Mouse (Mus musculus): Measurements from ENCODE around the gene Msantd2. TPM values are rescaled to one million over a fixed set of nuclear protein-coding genes. Genes with fewer than 3 reads are reported as not detected.

The Msantd2 gene
- 24.4 and 28.9 TPM in 2 replicates for polyA plus RNA-seq (2015; fragmentation: Nextera tagmentation; extraction: Ambion mirVana)

- Histone ChIP-seq H3K9me3 (ENCODE audit: control insufficient read depth, low read length) (no peaks in the 10 kb centered on the region), H3K4me1 (ENCODE audit: control insufficient read depth, insufficient read depth, low read depth, low read length) (peaks cover 17% of the 10 kb centered on the region), H3K27ac (ENCODE audit: low read depth, low read length) (peak within 1 kb of the TSS; percentile 100), H3K36me3 (ENCODE audit: control insufficient read depth, insufficient read depth, low read length) (no peaks in the 10 kb centered on the region), H3K9ac (ENCODE audit: low read depth, low read length) (peak within 1 kb of the TSS; percentile 97), H3K27me3 (replicated peaks; ENCODE audit: control insufficient read depth, insufficient read depth, low read length) (no peaks in the 10 kb centered on the region), H3K4me2 (ENCODE audit: low read length) (peak within 1 kb of the TSS; percentile 96), H3K4me3 (ENCODE audit: low read length) (peak within 1 kb of the TSS; percentile 97)
- peak; percentile 98 for ATAC-seq
- 0% methylated on average over 38 of the region's 44 CpGs for WGBS
Observed at GRCm38 (mm10) chr9:37488611-37489396, at the start of gene Msantd2. Gene Msantd2, plus strand, starts transcription at chr9:37489319.

GRCm38 (mm10) chr9:37452401-37452800, 36.7 kb upstream of the Msantd2 start:
- Histone ChIP-seq H3K4me2 (ENCODE audit: low read length) (no peak overlapping the region), H3K9me3 (ENCODE audit: control insufficient read depth, low read length) (no peaks in the 10 kb centered on the region), H3K4me1 (ENCODE audit: control insufficient read depth, insufficient read depth, low read depth, low read length) (peaks cover 11% of the 10 kb centered on the region), H3K36me3 (ENCODE audit: control insufficient read depth, insufficient read depth, low read length) (no peaks in the 10 kb centered on the region), H3K9ac (ENCODE audit: low read depth, low read length) (no peak overlapping the region), H3K27me3 (replicated peaks; ENCODE audit: control insufficient read depth, insufficient read depth, low read length) (peaks cover 6% of the 10 kb centered on the region), H3K27ac (ENCODE audit: low read depth, low read length) (no peak overlapping the region), H3K4me3 (ENCODE audit: low read length) (no peak overlapping the region)
- WGBS = 4% methylated on average over 5 of the region's 5 CpGs
- ATAC-seq = no peak

- WGBS = 29% methylated on average over 4 of the region's 4 CpGs
- Histone ChIP-seq H3K9ac (ENCODE audit: low read depth, low read length) (no peak overlapping the region), H3K36me3 (ENCODE audit: control insufficient read depth, insufficient read depth, low read length) (no peaks in the 10 kb centered on the region), H3K27ac (ENCODE audit: low read depth, low read length) (no peak overlapping the region), H3K9me3 (ENCODE audit: control insufficient read depth, low read length) (no peaks in the 10 kb centered on the region), H3K27me3 (replicated peaks; ENCODE audit: control insufficient read depth, insufficient read depth, low read length) (peaks cover 3% of the 10 kb centered on the region; the same call in 1 of the 2 replicates), H3K4me2 (ENCODE audit: low read length) (no peak overlapping the region), H3K4me1 (ENCODE audit: control insufficient read depth, insufficient read depth, low read depth, low read length) (peaks cover 11% of the 10 kb centered on the region), H3K4me3 (ENCODE audit: low read length) (no peak overlapping the region)
- ATAC-seq = no peak
Observed at GRCm38 (mm10) chr9:37453328-37453727, 35.8 kb upstream of the Msantd2 start.

DNA sequence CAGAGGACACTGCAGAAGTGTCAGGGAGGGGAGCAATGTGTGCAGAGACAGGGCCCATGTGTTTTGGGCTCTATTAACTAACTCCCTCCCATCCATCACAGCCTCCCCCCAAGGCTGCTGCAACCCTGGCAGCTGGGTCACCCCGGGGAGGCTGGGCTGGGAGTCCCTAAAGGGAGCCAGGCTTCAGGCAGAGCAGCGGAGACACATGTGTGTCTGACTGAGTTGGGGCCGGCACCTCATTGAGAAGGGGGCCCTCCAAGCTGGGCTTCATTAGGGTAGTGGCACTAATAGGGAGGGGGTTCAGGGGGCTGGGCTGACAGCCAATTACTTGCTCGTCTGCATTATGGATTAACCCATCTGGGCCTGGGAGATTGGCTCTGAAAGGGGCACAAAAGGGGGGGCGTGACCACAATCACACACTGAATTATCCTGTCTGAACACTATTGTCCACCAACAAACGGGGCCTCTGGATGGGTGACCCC, 35.1 kb upstream of the Msantd2 start:
- Histone ChIP-seq H3K9me3 (ENCODE audit: control insufficient read depth, low read length) (no peaks in the 10 kb centered on the region), H3K9ac (ENCODE audit: low read depth, low read length) (no peak overlapping the region), H3K4me1 (ENCODE audit: control insufficient read depth, insufficient read depth, low read depth, low read length) (peaks cover 11% of the 10 kb centered on the region), H3K27ac (ENCODE audit: low read depth, low read length) (no peak overlapping the region), H3K4me2 (ENCODE audit: low read length) (no peak overlapping the region), H3K4me3 (ENCODE audit: low read length) (no peak overlapping the region), H3K27me3 (replicated peaks; ENCODE audit: control insufficient read depth, insufficient read depth, low read length) (0 out of 2 replicates have a peak, but pooled peaks cover under 1% of the 10 kb centered on the region), H3K36me3 (ENCODE audit: control insufficient read depth, insufficient read depth, low read length) (no peaks in the 10 kb centered on the region)
- 11% methylated on average over 6 of the region's 6 CpGs for WGBS
- ATAC-seq = no peak

GRCm38 (mm10) chr9:37454991-37455390, 34.1 kb upstream of the Msantd2 start:
- no peaks in the 10 kb centered on the region for H3K36me3 ChIP-seq (ENCODE audit: control insufficient read depth, insufficient read depth, low read length)
- H3K9ac ChIP-seq (ENCODE audit: low read depth, low read length) = no peak overlapping the region
- peaks cover 17% of the 10 kb centered on the region for H3K4me1 ChIP-seq (ENCODE audit: control insufficient read depth, insufficient read depth, low read depth, low read length)
- ATAC-seq = no peak
- 8% methylated on average over 3 of the region's 3 CpGs for WGBS
- no peak overlapping the region for H3K4me2 ChIP-seq (ENCODE audit: low read length)
- H3K27me3 ChIP-seq (replicated peaks; ENCODE audit: control insufficient read depth, insufficient read depth, low read length) = no peaks in the 10 kb centered on the region
- no peaks in the 10 kb centered on the region for H3K9me3 ChIP-seq (ENCODE audit: control insufficient read depth, low read length)
- H3K4me3 ChIP-seq (ENCODE audit: low read length) = no peak overlapping the region
- H3K27ac ChIP-seq (ENCODE audit: low read depth, low read length) = no peak overlapping the region

DNA sequence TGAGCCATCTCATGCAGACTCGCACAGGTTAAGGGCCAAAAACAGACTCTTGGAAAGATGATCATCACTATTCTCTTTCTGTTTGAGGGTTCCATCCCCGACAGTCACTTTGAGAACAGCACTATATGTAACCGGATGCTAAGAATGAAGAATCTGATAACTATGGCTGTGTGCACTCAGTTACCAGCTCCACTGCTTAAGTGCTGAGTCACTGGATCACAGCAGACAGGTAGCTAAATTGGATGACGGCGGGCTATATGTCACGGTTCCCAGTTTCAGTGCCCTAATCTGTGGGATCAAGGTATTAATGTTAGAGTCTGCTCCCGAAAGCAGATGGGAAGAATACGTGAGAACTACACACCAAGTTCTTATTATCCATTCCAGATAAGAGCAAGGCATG, 33.3 kb upstream of the Msantd2 start:
- no peaks in the 10 kb centered on the region for H3K9me3 ChIP-seq (ENCODE audit: control insufficient read depth, low read length)
- H3K27ac ChIP-seq (ENCODE audit: low read depth, low read length) = no peak overlapping the region
- WGBS = 1% methylated on average over 8 of the region's 8 CpGs
- H3K36me3 ChIP-seq (ENCODE audit: control insufficient read depth, insufficient read depth, low read length) = no peaks in the 10 kb centered on the region
- H3K4me3 ChIP-seq (ENCODE audit: low read length) = peak overlapping the region; percentile 30; the same call in 1 of the 2 replicates
- no peaks in the 10 kb centered on the region for H3K27me3 ChIP-seq (replicated peaks; ENCODE audit: control insufficient read depth, insufficient read depth, low read length)
- peaks cover 21% of the 10 kb centered on the region for H3K4me1 ChIP-seq (ENCODE audit: control insufficient read depth, insufficient read depth, low read depth, low read length)
- H3K9ac ChIP-seq (ENCODE audit: low read depth, low read length) = no peak overlapping the region
- no peak for ATAC-seq
- peak overlapping the region; percentile 50 for H3K4me2 ChIP-seq (ENCODE audit: low read length)

DNA sequence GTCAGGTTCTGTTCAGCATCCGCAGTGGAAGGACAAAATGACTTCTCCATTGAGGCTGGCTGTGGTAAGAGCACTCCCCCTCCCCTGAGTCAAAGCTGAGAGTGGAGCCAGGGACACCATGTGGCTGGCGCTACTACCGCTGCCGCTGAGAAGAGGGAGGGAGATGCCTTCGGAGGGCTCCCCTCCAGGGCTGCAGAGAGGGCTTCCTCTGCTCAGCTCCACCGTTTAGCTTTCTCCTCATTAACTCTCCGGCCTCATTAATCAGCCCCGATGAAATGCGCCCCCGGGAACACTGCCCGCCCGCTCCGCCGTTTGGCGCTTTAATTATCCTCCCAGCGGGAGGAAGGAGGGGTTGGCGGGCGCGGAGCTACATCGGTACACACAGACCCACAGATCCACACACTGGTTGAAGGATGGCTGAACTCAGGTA, 32.6 kb upstream of the Msantd2 start:
- Histone ChIP-seq H3K4me2 (ENCODE audit: low read length) (peak overlapping the region; percentile 50), H3K36me3 (ENCODE audit: control insufficient read depth, insufficient read depth, low read length) (no peaks in the 10 kb centered on the region), H3K27me3 (replicated peaks; ENCODE audit: control insufficient read depth, insufficient read depth, low read length) (peaks cover under 1% of the 10 kb centered on the region), H3K27ac (ENCODE audit: low read depth, low read length) (peak overlapping the region; percentile 14; the same call in 1 of the 2 replicates), H3K4me3 (ENCODE audit: low read length) (peak overlapping the region; percentile 30), H3K4me1 (ENCODE audit: control insufficient read depth, insufficient read depth, low read depth, low read length) (peaks cover 22% of the 10 kb centered on the region), H3K9me3 (ENCODE audit: control insufficient read depth, low read length) (no peaks in the 10 kb centered on the region), H3K9ac (ENCODE audit: low read depth, low read length) (peak overlapping the region; percentile 47)
- ATAC-seq = peak; percentile 88
- WGBS = under 1% methylated on average over 17 of the region's 20 CpGs

DNA sequence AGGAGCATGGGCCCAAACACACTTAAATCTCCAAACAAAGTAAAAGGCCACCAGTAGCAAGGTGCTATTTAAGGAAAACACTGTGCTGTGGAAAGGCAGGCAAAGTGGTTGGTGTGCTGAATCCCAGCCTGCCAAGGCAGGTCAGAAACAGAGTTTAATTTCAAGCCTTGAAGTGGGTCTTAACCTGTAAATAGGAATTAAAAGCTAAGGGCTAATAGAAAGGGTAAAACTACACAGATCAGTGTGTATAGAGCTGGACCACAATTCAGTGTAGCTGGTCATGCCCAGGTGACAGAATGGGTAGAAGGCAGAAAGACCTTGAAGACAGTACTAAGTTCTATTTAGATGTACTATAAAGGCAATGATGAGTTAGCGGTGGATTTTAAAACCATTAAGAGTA, 32.0 kb upstream of the Msantd2 start:
- Histone ChIP-seq H3K9ac (ENCODE audit: low read depth, low read length) (no peak overlapping the region), H3K36me3 (ENCODE audit: control insufficient read depth, insufficient read depth, low read length) (no peaks in the 10 kb centered on the region), H3K4me3 (ENCODE audit: low read length) (no peak overlapping the region), H3K27ac (ENCODE audit: low read depth, low read length) (no peak overlapping the region), H3K27me3 (replicated peaks; ENCODE audit: control insufficient read depth, insufficient read depth, low read length) (peaks cover 5% of the 10 kb centered on the region), H3K9me3 (ENCODE audit: control insufficient read depth, low read length) (no peaks in the 10 kb centered on the region), H3K4me1 (ENCODE audit: control insufficient read depth, insufficient read depth, low read depth, low read length) (peaks cover 22% of the 10 kb centered on the region), H3K4me2 (ENCODE audit: low read length) (no peak overlapping the region)
- 47% methylated on average over 1 of the region's 1 CpGs for WGBS
- ATAC-seq = no peak

DNA sequence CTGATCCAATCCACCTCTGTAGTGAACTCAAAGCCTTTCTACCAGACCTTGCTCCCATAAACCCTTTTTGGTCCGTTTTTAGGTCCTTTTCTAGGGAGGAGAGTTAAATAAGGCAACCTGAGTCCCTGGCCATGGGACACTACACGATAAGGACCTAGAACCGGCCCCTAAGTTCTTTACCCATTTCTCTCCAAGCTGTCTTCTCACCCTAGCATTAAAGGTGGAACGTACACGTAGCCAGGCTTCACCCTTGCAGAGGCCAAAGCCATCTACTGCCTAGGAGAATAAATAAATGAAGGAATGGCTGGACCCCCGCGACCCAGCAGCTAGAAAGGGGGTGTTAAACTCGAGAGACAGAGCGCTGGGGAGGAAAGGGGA, 29.5 kb upstream of the Msantd2 start:
- Histone ChIP-seq H3K4me1 (ENCODE audit: control insufficient read depth, insufficient read depth, low read depth, low read length) (peaks cover 24% of the 10 kb centered on the region), H3K4me2 (ENCODE audit: low read length) (peak overlapping the region; percentile 98), H3K36me3 (ENCODE audit: control insufficient read depth, insufficient read depth, low read length) (no peaks in the 10 kb centered on the region), H3K27ac (ENCODE audit: low read depth, low read length) (peak overlapping the region; percentile 81), H3K27me3 (replicated peaks; ENCODE audit: control insufficient read depth, insufficient read depth, low read length) (peaks cover 7% of the 10 kb centered on the region), H3K9me3 (ENCODE audit: control insufficient read depth, low read length) (no peaks in the 10 kb centered on the region), H3K4me3 (ENCODE audit: low read length) (peak overlapping the region; percentile 65), H3K9ac (ENCODE audit: low read depth, low read length) (peak overlapping the region; percentile 84)
- 2% methylated on average over 9 of the region's 9 CpGs for WGBS
- no peak for ATAC-seq
